Mouse (Mus musculus) urinary bladder, postnatal 4 days (tissue): Measurements from ENCODE around the gene Prap1.
"Not testable (repeated sequence)": the region's sequence is repeated elsewhere in the genome, so short reads cannot be mapped to it uniquely, and the experiment has no call there.

ENCODE experiments used
- DNase-seq, 2 experiments: peaks; one replicate each; pipeline ENCODE4 v3.0.0; 2021 to 2022; ENCODE audit warnings: low spot score in 2 of 2

The Prap1 gene

GRCm38 (mm10) chr7:140082242-140082678 lies 10.9 kb upstream of the Prap1 start, which contains the start of gene Caly:
Gene Caly (minus strand): TSS chr7:140082548.
- no peak for DNase-seq

GRCm38 (mm10) chr7:140090601-140091000 lies 2.6 kb upstream of the Prap1 start:
- no peak for DNase-seq

GRCm38 (mm10) chr7:140094954-140095353 lies 1.8 kb downstream of the Prap1 start:
- peak in 1 of 2 experiments; percentile 39 for DNase-seq

GRCm38 (mm10) chr7:140095556-140095955 lies 2.4 kb downstream of the Prap1 start:
- no peak for DNase-seq

- no peak for DNase-seq
Measured at GRCm38 (mm10) chr7:140096055-140096454, 2.9 kb downstream of the Prap1 start.

- no peak for DNase-seq
Measured at GRCm38 (mm10) chr7:140098466-140098865, 5.3 kb downstream of the Prap1 start.

- no peak for DNase-seq
Measured at GRCm38 (mm10) chr7:140101498-140101897, 8.3 kb downstream of the Prap1 start.

- DNase-seq: peak; percentile 85 to 89
Measured at GRCm38 (mm10) chr7:140101993-140102860, 9.0 kb downstream of the Prap1 start, which contains the start of gene Fuom. Gene Fuom (minus strand): TSS chr7:140102441.

GRCm38 (mm10) chr7:140104009-140104408 lies 10.8 kb downstream of the Prap1 start:
- no peak for DNase-seq

- no peak for DNase-seq
Measured at GRCm38 (mm10) chr7:140111943-140112342, 18.7 kb downstream of the Prap1 start.

- DNase-seq: peak in 1 of 2 experiments; percentile 46
Measured at GRCm38 (mm10) chr7:140115583-140116328, 22.6 kb downstream of the Prap1 start, which contains the start of gene Paox. Gene Paox (plus strand): TSS chr7:140115799.

GRCm38 (mm10) chr7:140116329-140117054 lies 23.3 kb downstream of the Prap1 start, which contains the start of gene Echs1:
Gene Echs1 (minus strand): TSS chr7:140116476.
- peak; percentile 81 to 89 for DNase-seq

- DNase-seq: no peak
Measured at GRCm38 (mm10) chr7:140120484-140120883, 27.3 kb downstream of the Prap1 start.

- no peak for DNase-seq
Measured at GRCm38 (mm10) chr7:140121338-140121910, 28.2 kb downstream of the Prap1 start.

- DNase-seq: no peak
Measured at GRCm38 (mm10) chr7:140122765-140123164, 29.6 kb downstream of the Prap1 start.

- no peak for DNase-seq
Measured at GRCm38 (mm10) chr7:140124382-140124781, 31.2 kb downstream of the Prap1 start.

GRCm38 (mm10) chr7:140125278-140126021 lies 32.3 kb downstream of the Prap1 start:
- DNase-seq: peak; percentile 91 to 97

GRCm38 (mm10) chr7:140126022-140126350 lies 32.8 kb downstream of the Prap1 start:
- DNase-seq: no peak

GRCm38 (mm10) chr7:140126934-140127333 lies 33.7 kb downstream of the Prap1 start:
- no peak for DNase-seq

GRCm38 (mm10) chr7:140127911-140128310 lies 34.7 kb downstream of the Prap1 start:
- no peak for DNase-seq

GRCm38 (mm10) chr7:140132184-140132583 lies 39.0 kb downstream of the Prap1 start:
- DNase-seq: not testable (repeated sequence)
